Mouse (Mus musculus): Measurements from ENCODE around the gene Ly9. TPM values are rescaled to one million over a fixed set of nuclear protein-coding genes. Genes with fewer than 3 reads are reported as not detected.
A peak's percentile ranks its signal among the peaks of the same experiment; 100 is the strongest.

Ly9 gene
- total RNA-seq, 2 experiments from 2014 or later = 0.17 to 0.22 TPM

DNA sequence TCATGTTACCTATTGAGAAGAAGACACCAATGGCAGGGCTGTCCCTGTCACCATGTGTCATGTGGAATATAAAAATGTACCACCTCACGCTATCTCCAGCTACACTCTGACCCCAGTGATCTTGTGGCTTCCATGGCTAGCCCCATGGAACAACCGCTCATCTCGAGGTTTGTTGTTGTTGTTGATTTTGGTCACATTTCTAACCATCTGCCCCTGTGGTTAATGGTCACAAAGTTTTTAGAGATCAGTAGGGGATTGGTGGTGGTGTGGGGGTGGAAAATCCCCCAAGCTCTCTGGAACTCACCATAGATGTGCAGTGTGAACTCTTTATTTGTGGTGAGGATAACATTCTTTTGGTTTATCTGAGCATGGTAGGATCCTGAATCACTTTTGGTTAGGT, 2.5 kb downstream of the Ly9 start:
- DNase-seq = no peak
- intact Hi-C loops (cut with DNase I) = no loop called here

DNA sequence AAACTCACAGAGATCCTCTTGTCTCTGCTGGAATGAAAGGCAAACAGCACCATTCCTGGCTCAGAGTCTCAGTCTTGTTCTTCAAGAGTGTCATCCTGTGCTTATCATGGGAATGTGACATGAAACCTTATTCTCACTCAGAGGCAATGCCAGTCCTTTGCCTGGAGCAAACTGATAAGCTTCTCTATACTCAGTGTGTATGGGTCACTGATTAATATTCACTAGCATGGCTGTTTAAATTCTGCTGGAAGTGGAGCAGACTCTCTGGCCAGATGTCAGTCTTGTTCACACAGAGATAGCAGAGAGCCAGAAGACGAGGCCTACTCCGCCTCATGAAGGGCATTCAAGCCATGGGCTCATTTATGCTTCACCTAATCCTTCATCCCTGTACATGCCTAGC, 22.6 kb downstream of the Ly9 start:
- intact Hi-C loops (cut with DNase I) = no loop called here
- DNase-seq = no peak

DNA sequence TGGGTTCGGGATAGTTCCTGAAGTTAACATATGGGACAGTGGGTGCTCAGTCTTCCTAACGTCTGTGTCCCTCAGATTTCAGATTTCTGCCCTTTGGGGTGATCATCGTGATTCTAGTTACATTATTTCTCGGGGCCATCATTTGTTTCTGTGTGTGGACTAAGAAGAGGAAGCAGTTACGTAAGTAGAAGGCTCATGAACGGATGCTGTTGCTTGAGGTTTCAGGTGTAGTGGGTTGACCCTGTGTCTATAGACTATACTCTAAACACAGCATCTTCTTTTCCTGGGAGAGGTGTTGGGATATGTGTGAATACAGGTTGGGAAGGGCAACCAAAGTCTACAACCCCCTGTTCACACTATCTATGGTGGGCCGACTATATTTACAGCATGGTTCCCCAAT, 30.0 kb downstream of the Ly9 start:
- no peak for DNase-seq
- intact Hi-C loops (cut with DNase I) = no loop called here

DNA sequence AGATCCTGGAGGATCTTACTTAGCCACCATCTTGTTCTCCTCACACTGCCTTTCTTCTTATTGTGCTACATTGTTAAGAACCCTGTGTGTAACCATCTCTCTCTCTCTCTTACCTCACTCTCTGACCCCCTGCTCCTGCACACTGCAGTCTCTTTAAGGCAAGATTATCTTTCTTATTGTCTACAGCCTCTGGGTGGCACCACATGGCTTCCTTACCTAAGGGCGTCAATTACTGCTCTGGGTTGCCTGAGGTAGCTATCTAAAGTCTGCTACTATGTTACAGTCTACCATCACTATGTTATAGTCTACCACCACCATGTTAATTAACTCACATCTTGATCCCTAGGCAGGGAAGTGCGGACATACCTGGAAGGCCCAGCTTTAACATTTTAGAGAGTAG, 38.8 kb downstream of the Ly9 start:
- intact Hi-C loops (cut with DNase I) = no loop called here
- no peak for DNase-seq

DNA sequence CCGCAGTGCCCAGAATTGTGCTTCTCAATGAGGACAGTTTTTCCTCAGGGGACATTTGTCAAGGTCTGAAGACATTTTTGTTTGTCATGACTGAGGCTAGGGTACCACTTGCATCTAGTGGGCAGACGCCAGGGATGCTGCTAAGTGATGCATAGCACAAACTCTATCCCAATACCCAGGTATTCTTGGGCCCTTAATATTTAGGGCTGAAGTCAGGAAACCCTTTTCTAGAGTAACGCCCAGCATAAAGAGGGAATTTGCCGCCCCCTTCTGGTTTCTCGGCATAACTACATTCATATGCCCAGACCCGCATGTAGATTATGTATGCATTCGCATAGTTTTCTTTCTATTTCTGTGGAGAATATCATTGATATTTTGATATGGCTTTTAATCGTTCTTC, 40.4 kb downstream of the Ly9 start:
- peak; percentile 58 to 65 for DNase-seq
- intact Hi-C loops (cut with DNase I) = loop anchor here (1.0 to 2.0 kb wide), 2 partner anchors 63 to 206 kb away; partner anchors contain the start of genes Alyref2 and Klhdc9

DNA sequence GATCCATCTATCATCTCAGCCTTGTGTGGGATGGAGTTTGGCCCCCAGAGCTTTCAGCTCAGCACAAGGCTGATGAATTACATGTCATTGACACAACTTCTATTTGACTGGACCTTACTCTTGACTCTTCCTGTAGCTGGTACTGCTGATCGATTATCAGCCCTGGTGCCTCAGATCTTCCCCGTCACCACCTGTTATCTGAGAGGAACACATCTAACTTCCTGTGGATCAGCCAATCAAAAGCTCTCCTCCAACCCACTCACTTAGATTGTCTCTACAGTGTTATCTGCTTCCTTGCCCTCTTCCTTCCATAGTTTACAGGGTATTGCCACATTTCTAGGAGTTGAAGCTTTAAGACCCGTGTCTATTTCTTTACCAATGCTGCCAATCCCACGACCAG, 41.3 kb downstream of the Ly9 start:
- intact Hi-C loops (cut with DNase I) = loop anchor here (2.0 kb wide), 1 partner anchor 205 kb away; the partner anchor contains the start of gene Klhdc9
- no peak for DNase-seq

DNA sequence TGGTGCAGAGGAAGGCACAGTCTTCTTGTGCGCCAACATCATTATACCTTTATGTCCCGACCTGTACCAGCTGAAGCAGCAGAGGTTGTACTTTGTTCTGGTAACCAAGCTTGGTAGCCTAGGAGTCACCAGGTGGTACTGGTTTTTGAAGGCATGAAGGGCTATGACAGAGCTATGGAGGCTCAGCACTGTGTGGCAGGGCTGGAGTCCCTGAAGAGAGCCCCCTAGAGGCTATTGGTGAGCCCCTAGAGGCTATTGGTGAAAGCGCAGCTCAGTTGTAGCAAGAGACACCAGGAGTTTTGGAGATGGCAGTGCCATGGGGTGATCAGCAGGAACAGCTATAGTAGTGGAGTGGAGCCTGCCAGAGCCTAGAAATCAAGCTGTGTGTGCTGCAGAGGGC, 43.0 kb downstream of the Ly9 start:
- peak; percentile 16 to 20 for DNase-seq
- intact Hi-C loops (cut with DNase I) = no loop called here

DNA sequence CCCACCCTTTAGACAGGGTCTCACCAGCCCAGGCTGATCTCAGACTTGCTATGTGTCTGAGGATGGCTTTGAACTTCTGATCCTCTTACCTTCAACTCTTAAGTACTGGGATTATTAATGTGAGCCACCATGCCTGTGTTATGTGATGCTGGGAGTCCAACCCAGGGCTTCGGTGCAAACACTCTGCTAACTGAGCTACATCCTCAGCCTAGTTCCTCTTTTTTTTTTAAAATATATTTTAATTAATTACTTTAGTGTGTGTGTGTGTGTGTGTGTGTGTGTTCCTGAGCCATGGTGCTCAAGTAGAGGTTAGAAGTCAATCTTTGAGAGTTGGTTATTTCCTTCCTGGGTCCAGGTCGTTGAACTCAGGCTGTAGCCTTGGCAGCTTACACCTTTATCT, 44.2 kb downstream of the Ly9 start:
- no peak for DNase-seq
- intact Hi-C loops (cut with DNase I) = no loop called here

DNA sequence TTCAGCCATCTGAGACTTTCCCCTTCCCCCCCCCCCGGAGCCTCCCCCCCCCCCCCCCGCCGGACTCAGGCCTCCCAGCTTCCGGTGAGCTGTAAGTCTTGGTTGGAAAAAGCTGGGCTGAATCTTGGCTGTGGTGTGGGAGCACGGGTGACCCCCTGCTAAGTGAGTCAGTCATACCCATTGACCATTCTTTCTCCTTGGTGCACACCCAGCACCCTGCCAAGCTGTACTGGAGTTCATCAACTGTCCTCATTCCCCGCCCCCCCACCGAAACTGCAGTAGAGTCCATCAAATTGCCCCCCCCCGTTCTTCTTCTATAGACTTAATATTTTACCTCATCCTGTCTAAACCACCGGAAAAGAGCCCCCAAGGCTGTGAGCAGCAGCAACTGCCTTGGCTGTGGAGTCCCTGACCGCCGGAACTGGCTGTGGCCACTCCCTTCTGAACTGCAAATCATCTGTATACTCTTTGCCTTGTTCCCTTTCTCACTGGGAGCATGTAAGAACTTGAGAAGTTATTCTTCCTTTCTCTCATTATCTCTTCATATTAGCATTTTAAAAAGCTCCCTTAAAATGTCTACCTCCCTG, 45.5 kb downstream of the Ly9 start:
- intact Hi-C loops (cut with DNase I) = no loop called here
- no peak for DNase-seq

DNA sequence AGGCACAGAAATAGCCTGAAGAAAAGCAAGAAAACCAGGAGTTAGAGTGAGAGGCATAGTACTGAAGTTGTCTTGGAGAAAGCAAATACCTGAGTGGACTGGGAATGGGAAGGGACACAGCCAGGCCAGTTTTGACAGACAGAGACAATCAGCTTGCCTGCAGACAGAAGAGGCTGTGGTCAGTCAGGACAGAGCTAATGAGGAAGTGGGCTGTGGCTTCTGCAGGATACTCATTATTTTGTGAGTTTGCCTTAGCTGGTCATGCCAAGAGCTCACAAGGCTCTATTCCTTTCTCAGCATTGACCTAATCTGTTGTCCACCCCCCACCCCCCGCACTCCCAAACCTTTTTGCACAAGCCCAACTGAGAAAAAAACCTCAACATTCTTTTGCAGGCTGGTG, 46.0 kb downstream of the Ly9 start:
- intact Hi-C loops (cut with DNase I) = no loop called here
- no peak for DNase-seq

DNA sequence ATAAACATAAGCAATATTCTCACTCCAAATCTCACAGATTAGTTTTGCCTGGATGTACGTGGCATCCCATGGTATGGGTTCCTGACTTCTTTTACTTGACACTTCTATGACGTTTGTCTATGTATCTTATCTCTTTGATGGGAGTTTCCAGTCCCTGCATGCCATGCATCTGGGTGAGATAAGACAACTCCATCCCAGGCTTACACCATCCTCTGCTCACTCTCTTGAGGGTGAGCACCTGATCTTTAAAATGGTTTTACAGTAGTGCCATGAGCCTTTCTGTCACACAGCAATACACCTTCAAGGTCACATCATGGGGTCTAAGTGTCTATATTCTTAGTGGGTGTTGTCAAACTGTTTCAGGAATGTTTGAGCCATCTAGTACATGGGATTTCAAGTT, 46.9 kb downstream of the Ly9 start:
- no peak for DNase-seq
- intact Hi-C loops (cut with DNase I) = no loop called here

DNA sequence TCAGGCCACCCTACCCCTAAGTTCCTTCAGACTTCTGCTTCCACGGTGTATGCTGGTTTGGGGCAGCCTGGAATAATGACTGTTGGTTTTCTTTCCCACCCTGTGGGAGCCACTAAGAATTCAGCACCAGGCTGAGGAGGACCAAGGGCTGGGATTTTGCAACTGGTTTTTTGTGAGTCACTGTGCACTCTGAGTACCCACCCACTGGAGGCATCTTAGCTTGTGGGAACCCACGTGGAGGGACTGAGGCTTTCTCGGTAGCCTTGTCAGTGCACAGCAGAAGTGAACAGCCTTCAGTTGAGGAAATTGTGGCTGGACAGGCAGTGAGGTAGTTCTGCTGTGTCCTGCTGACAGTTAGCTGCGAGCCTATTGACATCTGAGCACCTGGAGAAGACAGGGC, 48.3 kb downstream of the Ly9 start, which contains the start of gene Cd244a:
Gene Cd244a (plus strand): TSS at position 296 of the 400 bp plus-strand sequence.
- DNase-seq = no peak

DNA sequence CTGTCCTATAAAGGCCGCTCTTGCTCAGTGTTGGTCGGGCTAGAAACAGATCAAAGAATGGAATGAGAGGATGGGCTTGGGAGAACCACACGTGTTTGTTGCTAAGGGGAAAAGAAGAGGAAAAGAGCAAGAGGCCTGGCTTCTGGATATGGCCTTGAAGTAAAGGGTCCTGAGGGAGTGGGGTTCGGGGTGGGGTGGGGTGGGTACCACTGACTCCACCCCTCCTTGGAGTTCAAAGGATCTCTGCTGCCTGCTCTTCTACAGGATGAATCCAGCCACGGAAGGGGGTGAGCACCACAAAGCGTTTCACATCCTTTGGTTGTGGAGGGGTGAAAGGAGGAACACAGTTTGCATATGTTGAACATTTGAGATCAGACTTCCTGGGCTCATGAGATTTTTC, 48.8 kb downstream of the Ly9 start:
- intact Hi-C loops (cut with DNase I) = no loop called here
- no peak for DNase-seq

More for the DNA sequence above, 48.3 kb downstream of the Ly9 start, which contains the start of gene Cd244a:
- intact Hi-C loops (cut with DNase I) = no loop called here

DNA sequence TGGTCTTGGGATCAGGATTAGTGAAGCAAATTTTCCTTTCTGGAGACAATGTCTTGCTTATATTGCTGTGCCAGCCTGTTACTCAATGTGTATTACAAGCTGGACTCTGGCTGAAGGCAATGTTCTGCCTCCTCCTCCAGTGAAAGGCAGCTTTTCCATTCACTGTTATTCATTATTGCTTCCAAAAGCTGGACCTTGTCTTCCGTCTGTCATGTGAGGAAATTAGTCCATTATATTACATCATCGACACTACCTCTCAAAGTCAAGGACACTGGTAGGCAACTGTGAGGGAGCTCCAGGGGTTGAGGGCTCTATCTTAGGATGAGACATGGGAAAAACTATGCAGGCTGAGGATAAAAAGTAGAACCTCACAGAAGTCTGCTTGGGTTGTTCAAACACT, 50.8 kb downstream of the Ly9 start:
- intact Hi-C loops (cut with DNase I) = no loop called here
- no peak for DNase-seq

DNA sequence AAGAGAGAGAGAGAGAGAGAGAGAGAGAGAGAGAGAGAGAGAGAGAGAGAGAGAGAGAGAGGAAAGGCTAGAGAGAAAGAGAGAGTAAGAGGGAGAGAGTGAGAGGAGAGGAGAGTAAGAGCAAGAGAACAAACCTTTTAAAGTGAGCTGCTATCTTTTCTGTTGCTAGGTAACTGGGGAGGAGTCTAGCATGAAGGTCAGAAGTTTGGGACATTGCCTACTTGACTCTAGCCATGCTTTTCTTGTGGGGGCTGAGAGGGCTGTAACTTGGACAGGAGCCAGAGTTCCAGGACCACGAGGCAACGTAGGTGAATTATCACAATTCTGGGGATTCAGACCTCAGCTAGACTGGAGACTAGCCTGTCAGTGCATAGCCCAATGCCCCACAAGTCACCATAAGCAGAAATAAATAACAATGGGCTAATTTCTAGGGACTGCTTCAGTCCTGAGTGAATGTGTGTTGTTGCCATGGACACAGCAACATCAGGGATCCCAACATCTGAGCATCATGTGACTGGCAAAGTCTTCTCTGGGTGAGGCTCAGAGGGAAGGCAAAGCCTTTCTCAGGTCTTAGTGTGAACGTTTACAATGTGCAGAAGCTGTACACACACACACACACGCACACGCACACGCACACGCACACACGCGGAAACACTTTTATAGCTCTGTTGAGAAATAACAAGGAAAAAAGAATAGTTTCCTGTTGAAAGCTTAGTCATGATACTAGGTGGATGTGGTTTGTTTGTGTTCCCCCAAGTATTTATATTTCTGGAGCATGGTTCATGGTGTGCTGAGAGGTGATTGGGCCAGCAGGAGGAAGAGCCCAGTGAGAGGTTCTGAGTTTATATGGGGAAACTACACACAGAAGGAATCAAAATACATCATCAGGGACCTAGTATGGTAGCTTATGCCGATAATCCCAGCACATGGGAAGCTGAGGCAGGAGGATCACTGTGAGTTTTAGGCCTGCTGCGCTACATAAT, 53.6 kb downstream of the Ly9 start:
- intact Hi-C loops (cut with DNase I) = no loop called here
- DNase-seq = no peak

DNA sequence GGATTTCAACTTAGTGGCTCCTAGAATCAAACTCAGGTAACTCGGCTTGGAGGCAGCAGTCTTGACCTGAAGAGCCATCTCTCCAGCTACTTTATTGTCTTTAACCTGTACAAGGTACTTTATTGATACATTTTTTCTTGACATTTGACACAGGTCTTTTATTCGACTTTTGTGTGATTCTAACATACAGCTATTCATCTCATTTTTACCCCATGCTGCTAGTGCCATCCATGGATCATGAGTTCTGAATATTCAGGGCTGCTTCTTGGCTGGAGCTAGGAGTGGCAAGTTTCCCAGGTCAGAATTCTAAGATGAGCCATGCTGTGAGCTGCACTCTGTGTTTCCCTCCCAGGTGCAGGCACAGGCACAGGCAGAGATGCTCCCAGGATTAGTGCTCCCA, 55.0 kb downstream of the Ly9 start:
- intact Hi-C loops (cut with DNase I) = no loop called here
- DNase-seq = no peak

DNA sequence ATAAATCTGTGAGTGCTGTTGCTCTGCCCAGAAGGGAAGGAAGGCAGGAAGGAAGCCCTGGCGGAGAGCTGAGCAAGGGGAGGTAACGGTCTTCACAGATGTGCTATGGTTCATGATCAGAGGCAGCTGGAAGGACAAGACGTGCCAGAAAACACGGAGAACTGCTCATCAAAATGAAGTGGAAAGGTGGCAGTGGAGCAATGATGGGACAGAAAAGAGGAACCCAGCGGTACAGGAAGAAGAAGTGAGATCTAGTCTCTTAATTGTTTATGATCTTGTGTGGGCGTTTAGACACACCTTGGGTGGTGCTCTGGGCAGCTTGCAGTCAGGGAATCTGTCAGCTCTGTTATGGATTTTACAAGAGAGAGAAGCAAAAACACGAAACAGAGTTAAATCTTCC, 55.9 kb downstream of the Ly9 start:
- intact Hi-C loops (cut with DNase I) = no loop called here
- DNase-seq = no peak

DNA sequence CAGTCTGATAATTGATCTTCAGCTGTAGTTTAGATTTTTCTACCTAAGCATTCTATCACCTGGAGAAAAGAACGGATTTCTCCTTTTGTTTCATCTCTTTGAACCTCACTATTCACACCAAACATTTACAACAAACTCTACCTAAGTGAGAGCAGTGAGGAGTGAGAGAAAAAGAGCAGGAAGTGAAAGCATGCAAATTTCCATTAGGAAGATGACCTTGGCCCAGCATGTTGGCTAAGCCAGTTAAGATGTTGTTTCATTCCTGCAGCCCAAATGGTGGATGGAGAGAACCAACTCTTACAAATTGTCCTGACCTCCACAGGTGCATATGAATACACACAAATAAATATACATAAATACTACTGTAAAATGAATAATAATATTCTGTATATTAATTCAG, 66.5 kb downstream of the Ly9 start:
- DNase-seq = no peak
- intact Hi-C loops (cut with DNase I) = no loop called here
